Mouse (Mus musculus): ENCODE measurements around the gene Icam5.

GRCm38 (mm10) chr9:21027774-21028290, 4.0 kb upstream of the Icam5 start:
- TF ChIP-seq EP300 (IDR thresholded peaks at IDR 0.05; ENCODE audit: low read depth), result no peak
- no peak for TF ChIP-seq CTCF (IDR thresholded peaks at IDR 0.05; ENCODE audit: low read depth)

Data from liver, postnatal 0 days (tissue).